Mouse (Mus musculus): ENCODE measurements around the gene Mapk8ip2.

The Mapk8ip2 gene

DNA sequence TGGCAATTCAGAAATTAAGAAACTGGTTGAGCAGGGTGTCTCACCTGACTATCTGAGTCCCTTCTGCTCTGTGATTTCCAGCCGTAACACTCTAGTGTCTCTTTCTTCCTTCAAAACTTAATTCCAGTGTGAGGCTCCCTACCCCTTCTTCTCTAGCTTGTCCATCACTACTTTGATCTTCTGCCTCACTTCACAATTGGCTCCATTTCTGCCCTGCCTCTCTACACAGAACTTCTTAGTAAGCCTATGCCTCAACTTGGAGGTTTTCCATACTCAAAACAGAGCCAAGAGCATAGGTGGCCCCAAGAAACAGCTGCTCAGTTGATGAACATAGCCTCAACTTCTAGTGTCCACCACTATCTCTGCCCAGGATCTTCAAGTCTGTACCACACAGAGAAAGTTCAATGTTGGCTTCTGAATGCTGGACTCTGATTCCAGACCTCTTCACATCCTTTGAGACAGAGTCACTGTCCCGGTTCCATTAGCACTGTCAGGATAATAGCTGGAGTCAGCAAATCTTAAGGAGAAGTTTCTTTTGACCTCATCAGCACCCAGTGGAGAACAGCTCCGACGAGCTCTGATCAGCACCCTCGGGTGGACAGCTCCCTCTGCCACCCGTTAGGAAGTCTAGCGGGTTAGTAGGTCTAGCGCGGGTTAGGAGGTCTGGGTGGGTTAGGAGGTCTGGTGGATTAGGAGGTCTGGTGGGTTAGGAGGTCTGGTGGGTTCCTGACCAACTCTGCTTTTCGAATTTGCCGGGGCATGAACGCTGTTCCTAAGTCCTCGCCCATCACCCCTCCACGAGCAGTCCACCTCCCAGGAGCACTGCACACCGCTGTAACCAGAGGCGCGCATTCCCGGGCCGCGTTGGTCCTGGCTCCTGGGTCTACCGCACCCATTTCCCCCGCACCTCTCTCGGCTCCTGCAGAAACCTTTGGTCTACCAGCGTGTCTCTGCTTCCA, 528 bp upstream of the Mapk8ip2 start:
- peak; percentile 53 for ATAC-seq (ENCODE audit: low TSS enrichment)

DNA sequence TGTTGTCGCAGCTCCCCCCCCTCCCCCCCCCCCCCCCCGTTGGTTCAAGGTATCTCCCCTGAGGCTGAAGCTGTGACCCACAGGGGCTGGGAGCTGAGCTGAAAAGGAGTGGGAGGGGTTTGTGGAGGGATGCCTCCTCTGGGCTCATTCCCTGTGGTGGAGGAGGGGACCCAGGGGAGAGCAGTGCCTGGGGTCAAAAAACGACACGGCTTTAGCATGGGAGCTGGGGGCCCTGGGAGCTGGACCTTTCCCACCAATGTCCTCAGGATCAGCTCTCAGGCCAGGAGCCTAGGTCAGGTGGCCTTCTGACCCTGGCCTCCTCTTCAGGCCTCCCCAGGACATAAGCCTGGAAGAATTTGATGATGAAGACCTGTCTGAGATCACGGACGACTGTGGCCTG, 1.1 kb downstream of the Mapk8ip2 start:
- no peak for ATAC-seq (ENCODE audit: low TSS enrichment)

DNA sequence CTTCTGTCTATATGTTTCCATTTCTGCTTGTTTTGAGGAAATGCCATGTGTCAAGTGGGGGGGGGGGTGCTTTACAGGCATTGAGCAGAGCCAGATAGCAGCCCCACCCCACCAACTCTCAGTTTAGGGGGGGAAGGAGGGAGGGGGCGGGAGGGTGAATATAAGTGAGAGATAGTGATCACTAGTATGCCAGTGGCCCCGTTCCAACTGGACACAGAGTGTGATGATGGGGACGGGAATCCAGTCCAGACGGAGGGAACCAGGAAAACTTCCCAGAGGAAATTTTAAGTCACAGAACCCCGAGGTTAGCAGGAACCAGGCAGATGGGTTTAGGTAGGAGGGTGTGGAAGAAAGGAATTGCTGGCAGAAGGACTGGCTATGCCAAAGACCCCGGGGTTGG, 1.9 kb downstream of the Mapk8ip2 start:
- ATAC-seq (ENCODE audit: low TSS enrichment), result no peak

DNA sequence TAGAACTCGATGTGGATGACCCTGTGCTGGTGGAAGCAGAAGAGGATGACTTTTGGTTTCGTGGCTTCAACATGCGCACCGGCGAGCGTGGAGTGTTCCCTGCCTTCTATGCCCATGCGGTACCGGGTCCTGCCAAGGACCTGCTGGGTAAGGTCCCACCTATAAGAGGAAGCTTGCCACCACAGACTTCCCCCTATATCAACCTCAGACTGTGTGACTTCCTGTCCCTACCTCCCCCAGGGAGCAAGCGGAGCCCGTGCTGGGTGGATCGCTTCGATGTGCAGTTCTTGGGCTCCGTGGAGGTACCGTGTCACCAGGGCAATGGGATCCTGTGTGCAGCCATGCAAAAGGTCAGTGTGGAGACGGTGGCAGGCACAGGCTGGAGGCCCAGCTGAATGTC, 5.2 kb downstream of the Mapk8ip2 start:
- ATAC-seq (ENCODE audit: low TSS enrichment), result no peak

DNA sequence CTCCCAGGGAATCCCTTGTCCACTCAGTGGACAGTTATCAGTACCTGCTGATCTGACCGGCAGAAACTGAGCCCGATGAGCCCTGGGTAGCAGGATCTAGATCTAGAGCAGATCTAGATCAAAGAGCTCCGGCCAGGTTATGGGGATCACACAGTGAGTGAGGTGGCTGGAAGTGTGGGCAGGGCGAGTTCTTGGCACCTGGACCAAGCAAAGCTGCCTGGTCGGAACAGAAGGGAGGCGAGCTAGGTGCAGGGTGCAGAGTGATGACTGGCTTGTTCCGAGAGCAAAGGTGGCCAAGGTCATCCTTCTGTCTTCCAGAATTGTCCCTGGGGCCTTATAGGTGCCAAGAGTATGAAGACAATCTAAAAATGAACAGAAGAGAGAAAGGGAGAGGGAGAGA, 6.1 kb downstream of the Mapk8ip2 start:
- ATAC-seq (ENCODE audit: low TSS enrichment), result no peak

DNA sequence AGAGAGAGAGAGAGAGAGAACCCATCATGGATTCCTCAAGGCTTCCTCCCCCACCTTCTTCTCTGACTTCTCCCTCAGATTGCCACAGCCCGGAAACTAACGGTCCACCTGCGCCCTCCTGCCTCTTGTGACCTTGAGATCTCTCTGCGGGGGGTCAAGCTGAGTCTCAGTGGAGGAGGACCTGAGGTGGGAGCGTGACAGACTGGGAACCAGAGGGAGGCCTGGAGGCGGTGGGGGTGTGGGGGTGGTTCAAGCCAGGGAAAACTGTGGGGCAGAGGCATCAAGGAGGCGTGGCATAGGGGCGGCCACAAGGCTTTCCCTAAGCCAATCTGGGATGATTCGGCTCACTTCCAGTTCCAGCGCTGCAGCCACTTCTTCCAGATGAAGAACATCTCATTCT, 6.6 kb downstream of the Mapk8ip2 start:
- ATAC-seq (ENCODE audit: low TSS enrichment), result no peak

DNA sequence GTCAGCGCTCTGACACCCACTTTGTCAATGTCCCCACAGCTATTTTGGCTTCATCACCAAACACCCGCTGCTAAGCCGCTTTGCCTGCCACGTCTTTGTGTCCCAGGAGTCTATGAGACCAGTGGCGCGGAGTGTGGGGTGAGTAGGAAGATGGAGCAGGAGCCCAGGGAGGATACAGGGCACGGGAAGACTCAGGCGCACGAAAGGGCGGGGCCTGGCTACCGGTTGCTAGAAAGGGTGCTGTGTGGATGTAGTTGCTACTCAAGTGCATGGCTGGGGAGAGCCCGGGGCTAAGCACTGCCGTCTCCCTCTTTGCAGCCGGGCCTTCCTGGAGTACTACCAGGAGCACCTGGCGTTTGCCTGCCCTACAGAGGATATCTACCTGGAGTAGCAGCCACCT, 7.6 kb downstream of the Mapk8ip2 start:
- no peak for ATAC-seq (ENCODE audit: low TSS enrichment)

DNA sequence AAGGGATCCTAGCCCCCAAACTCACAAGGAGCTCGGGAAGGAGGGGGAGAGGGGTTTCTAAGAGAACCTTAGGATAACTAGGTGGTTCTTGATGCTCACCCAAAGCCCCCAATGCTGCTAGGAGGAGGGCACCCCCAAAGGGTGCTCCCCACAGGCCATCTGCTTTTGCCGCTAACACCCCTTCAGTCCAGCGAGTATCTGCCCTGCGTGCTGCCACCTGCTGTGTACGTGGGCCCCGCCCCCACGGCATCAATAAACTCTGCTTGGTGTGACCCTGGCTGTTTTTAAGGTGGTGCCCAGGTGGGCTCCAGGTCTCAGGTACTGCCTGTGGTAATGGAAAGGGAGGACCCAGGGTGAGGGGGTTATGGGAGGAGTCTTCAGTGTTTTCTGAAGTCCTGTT, 8.5 kb downstream of the Mapk8ip2 start:
- no peak for ATAC-seq (ENCODE audit: low TSS enrichment)

DNA sequence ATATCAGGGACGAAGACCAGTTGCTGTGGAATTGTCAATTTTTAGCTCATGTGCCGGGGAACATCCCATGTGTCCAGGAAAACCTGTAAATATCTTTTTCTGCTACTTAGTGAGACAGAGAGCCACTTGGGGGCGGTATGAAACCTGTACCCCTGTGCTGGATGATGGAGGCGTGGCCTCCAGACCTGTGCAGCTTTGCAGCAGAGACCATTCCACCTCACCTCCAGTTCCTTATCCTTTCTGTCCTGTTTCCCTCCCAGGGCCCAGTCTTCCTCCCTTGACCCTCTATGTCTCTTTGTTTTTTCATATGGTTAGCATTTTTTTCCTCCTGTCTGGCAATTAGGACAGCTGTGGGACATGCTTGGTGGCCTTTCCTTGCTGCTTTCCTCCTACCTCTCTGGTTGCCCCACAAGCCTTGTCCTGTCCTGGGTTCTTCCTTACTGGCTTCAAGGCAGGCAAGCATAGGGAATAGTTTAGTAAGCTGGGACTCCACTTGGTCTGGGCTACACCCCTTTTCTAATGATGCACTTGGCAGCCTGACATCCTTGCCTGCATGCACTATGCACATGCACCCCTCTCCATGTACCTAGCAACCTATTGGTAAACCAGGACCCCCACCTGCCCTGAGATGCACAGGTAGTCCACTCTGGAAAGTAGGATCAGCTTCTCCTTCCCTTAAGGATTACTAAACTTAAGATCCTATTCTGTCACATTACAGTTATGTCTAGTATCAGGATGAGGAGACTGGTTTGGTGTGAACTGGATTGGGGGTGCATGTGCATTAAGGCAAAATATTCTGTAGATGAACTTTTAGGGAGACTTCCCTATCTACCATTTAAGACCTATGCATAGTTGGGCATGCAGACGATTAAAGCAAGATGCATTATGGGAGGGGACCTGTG, 9.9 kb downstream of the Mapk8ip2 start:
- peak; percentile 20; the same call in 1 of the 2 replicates for ATAC-seq (ENCODE audit: low TSS enrichment)

DNA sequence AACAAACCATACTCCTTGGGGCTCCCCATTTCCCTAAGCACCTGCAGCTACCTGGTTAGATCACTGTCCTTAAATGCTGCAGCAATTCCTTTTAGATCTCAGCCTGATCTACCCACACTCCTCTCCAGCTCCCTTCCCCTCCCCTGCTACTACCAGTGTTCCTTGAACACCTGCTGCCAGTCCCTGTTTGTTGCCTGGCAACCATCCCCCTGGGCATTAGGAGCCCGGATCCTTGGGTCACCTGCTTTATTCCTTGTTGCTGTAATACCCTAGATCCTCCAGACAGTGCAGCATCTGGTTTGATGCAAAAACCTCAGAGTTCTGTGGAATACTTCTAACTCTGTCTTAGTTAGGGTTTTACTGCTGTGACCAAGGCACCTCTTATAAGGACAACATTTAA, 11.3 kb downstream of the Mapk8ip2 start:
- no peak for ATAC-seq (ENCODE audit: low TSS enrichment)

DNA sequence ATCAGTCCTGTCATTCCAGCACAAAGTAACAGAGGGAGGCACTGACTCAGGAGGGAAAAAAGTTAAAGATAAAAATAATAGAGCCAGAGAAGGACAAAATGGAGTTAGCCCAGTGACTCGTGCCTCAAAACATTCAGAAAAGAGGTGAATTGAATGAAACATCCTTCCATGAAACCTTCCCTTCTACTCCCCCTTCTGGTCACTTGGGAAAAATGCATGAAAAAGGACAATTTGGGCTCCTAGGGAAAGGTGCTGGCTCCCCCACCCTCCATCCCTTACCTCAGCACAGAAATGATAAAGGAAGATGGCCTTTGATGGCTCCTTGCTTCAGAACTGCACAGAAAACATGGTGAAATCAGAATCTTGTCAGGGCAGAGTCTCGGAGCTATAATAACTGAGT, 14.9 kb downstream of the Mapk8ip2 start:
- ATAC-seq (ENCODE audit: low TSS enrichment), result peak; percentile 66; the same call in 1 of the 2 replicates

DNA sequence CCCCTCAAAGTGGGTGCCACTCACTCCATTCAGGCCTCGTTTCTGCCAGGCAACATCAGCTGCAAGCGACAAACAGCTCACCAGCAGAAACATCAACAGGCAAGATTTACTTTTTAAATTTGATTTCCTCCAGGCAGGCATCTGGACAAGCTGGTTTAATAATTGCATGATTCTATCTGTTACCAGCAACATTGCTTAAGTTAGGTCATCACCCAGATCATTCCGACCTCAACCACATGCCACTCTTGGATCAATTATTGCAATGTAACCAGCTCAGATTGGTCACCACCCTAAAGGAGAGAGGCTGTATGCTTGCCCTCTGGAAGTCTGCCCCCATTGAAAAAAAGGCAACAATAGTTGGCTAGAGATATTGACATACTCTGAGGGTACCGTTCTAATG, 17.8 kb downstream of the Mapk8ip2 start:
- no peak for ATAC-seq (ENCODE audit: low TSS enrichment)

DNA sequence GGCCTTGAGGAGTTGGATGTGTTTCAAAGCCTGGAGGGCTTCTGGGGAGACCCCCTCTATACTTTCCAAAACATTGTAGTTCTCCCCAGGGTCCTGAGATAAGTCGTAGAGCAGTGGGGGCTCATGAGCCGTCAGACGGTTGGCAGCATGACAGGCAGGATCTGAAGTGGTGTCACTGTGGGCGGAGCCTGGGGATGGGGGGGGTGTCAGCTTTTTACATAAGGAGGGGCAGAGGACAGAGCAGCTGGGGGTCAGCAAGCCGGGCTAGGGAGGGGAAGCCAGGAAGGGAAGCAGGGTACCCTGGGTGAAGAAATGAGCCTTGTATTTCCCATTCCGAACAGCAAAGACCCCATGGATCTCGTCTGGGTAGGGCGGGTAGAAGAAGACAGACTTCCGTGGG, 19.7 kb downstream of the Mapk8ip2 start:
- ATAC-seq (ENCODE audit: low TSS enrichment), result no peak

DNA sequence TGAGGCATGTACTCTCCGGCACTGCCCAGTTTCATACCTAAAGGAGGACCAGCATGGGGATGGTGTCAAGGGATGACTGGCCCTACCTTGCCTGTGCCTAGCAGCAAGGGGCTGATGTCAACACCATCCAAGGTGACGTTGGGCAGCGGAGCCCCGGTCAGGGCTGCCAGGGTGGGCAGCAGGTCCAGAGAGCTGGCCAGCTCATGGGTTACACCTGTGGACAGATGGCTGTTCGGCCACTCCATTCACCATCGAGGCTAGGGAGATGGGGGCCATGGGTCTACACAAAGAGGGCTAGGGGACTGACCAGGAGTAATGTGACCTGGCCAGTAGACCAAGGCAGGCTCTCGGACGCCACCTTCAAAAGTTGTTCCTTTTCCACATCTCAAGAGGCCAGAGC, 20.2 kb downstream of the Mapk8ip2 start:
- ATAC-seq (ENCODE audit: low TSS enrichment), result no peak

DNA sequence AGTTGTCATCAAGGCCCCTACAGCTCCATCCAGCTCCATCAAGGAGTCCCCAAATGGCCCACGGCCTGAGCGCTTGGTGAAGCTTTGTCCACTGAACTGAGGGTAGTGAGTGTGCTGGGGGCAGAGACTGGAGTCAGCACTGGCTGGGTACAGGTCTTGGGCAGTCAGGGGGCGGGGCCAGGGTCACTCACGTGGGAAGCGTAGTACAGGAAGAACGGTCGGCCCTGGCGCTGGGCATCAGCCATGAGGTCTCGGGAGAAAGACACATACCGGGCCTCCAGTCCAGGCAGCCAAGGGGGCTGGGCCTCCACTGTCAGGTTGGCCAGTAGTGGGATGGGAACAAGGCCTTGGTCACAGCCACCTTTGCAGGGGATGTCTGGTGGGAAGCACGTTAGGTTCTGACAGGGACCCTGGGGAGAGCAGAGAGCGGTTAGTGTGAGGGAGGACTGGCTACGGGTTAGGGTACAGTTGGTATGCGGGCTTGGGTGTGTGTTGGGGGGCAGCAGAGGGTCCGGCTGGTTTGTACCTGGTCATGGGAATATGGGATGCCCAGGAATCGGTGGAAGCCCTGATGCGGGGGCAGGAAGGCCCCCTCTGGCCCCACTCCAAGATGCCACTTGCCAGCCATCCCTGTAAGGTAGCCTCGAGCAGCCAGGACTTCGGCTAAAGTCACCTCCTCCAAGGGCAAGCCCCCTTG, 21.0 kb downstream of the Mapk8ip2 start:
- no peak for ATAC-seq (ENCODE audit: low TSS enrichment)

DNA sequence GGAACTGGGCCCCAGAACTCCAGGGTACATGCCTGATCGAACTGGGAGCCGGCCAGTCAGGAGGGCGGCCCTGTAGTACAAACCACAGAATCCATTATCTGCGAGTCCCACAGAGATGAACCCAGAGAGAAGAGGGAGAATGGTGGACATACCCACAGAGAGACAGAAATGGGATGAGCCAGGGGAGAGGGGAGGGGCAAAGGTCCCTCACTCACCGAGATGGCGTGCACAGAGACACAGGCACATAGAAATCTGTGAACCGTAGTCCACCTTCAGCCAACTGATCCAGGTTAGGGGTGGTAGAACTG, 21.5 kb downstream of the Mapk8ip2 start:
- no peak for ATAC-seq (ENCODE audit: low TSS enrichment)

DNA sequence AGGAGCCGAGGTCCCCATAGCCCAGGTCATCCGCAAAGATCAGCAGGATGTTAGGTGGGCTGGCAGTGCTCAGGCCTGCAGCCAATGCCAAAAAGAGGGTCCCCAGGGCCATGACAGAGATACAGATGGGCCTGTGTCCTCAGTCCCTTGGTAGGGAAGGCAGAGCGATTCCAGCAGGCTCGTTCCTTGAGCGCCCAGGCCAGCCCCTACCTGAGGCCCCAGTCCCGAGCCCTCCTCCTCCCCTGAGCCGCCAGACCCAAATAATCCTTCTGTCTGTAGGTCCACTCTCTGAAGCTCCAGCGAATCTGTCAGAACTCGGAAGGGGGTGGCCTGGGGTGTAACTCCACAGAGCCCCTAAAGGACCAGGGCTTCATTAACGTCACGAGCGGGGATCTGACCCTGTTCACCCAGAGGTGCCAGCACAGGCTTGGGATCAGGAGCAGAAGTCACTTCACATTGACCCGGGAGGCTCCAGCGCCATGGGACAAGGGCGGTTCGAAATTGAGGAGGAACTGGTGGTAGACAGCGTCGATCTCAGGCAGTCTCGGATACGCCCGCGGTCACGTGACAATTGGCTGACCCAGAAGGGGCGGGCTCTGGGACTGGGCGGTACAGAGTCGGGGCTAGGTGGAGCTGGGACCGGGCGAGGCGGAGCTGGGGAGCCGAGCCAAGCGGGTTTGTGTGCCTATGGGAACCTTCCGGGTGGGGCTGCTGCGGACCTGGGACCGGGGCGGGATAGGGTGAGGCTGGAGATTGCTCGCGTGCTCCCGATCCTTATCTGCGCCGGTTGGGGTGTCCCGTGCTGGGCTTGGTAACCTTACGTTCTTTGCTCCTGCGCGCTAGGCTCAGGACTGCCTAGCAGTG, 22.1 kb downstream of the Mapk8ip2 start:
- peak; percentile 90 for ATAC-seq (ENCODE audit: low TSS enrichment)

DNA sequence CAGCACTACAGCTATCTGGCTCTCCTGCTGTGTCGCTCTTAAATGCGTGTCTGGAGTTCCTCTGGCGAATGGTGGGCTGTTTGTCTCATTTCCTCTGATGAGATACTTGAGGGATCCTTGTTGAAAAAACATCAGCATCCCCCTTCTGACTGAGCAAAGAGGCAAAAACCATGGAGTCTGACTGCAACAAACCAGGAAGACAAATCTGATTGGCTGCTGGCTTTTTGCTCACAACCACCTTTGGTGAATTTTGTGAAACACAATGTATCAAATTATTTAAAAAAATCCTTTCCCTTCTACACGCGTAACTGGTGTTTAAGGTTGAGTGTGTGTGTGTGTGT, 22.7 kb downstream of the Mapk8ip2 start:
- ATAC-seq (ENCODE audit: low TSS enrichment), result no peak; the same call in 1 of the 2 replicates

DNA sequence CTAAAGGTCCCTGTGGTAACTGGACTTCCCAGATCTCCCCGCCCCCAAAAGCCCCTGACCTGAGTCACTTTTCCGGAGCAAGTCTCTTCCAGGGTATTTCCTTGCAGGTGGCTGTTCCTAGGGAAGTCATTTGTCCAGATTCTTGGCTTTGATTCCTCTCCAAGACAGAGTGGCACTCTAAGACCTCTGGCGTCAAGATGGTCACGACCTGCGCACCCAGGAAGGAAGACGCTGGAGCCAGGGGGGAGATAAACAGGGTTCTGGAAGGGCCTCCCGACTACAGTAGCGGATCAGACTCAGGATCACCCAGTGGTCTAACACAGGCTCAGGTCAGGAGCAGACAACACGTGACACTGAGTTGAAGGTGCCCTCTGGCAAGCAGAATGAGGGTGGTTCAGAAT, 23.4 kb downstream of the Mapk8ip2 start, which contains the start of gene Arsa:
TSS of gene Arsa (minus strand) at position 335 of the 401 bp plus-strand sequence.
- no peak for ATAC-seq (ENCODE audit: low TSS enrichment)

DNA sequence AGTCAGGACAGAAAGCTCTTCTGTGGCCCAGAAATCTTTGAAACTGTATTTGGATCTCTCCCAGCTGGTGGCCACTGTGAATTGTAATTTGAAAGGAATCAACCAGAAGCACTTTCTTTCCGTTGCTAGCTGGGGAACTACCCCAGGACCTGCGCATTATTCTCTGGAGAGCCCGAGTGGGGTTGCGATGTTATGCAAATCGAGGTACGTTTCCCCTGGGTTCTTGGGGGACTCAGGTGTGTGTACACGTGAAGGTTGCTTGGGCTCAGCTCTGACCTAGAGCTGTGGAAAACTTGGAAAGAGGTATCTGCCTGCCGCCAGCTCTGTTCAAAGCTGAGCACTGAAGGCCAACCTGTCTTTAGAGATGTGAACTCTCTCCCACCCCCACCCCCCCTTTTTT, 24.1 kb downstream of the Mapk8ip2 start:
- no peak for ATAC-seq (ENCODE audit: low TSS enrichment)

DNA sequence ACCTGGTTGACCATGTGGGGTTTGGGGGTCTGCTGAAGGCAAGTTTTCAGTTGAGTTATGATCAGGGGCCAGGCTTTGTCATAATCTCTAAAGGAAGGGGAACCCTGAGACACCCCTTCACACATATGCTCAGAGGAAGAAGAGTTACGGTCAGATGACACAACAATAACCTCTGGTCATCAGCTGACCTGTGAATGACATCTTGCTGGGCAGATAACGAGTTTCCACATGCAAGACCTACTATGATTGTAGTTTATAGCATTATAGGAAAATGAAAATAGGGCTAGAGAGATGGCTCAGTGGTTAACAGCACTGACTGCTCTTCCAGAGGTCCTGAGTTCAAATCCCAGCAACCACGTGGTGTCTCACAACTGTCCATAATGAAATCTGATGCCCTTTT, 24.9 kb downstream of the Mapk8ip2 start:
- ATAC-seq (ENCODE audit: low TSS enrichment), result no peak
